Mouse (Mus musculus) ovary, postnatal 36 days (tissue): Measurements from ENCODE around the gene Rapgef6.

ENCODE experiments used
- DNase-seq: peaks from one replicate; pipeline ENCODE4 v3.0.0; 2022; ENCODE audit warnings: low spot score, mixed read lengths

Rapgef6 gene

DNA sequence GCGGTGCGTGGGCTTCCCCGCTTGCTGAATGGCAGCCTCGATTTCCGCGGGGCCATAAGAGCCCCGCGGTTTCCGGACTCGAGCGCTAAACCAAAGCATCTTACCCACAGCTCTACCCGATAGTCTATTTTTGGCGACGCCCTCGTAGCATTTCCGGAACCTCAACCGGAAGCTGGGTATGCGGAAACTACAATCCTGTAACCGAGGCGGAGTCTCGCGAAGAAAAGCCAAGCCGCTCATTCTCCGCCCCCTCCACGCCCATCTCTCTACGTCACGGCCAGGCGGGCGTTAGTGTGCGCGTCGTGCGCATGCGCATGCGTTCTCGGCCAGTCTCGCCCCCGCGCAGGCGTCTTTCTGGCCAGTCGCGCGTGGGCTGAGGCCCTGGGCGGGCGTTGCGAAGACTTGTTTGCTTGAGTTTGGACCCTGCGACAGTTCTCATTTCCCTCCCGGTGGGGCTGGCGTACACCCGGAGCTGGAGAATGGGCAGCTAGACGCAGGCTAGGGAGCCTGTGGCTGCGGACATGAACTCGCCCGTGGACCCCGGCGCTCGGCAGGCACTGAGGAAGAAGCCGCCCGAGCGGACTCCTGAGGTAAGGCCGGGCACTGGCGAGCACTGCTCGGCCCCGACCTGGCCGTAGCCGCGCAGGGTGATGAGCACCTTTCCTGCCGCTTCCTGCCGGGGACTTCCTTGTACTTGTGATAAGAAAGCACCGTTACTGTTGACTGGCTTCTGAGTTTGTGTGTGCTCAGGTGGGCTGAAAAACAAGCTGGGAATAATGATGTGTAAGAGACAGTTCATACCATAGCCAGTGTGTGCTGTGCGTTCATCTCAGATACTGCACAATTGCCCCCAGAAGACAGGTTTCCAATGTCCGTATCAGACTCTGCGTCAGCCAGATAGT is at the start of gene Rapgef6:
Rapgef6 (plus strand) TSS at position 319 of the 902 bp plus-strand sequence.
- peak; percentile 98 for DNase-seq

DNA sequence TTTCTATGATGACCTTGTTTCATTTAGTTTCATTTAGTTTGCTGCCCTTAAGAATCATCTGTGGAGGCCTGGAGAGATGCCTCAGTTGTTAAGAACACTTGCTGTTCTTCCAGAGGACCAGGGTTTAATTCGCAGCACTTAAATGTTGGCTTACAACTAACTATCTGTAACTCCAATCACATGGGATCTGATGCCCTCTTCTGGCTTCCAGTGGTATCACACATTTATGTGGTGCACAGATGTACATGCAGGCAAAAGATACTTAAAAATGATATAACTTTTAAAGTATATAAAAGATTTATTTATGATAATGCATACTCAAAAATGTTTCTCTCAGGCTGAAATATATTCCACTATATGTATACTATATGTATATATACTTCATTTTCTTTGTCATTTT is 44.2 kb upstream of the Rapgef6 start:
- DNase-seq: no peak

GRCm38 (mm10) chr11:54486041-54486440 is 36.6 kb upstream of the Rapgef6 start:
- DNase-seq: no peak

GRCm38 (mm10) chr11:54491946-54492558 is 30.6 kb upstream of the Rapgef6 start:
- DNase-seq: no peak

- no peak for DNase-seq
Observed at GRCm38 (mm10) chr11:54492559-54492958, 30.1 kb upstream of the Rapgef6 start.

- DNase-seq: no peak
Observed at GRCm38 (mm10) chr11:54499838-54500237, 22.8 kb upstream of the Rapgef6 start.

GRCm38 (mm10) chr11:54502546-54503245 is 20.0 kb upstream of the Rapgef6 start:
- DNase-seq: no peak

DNA sequence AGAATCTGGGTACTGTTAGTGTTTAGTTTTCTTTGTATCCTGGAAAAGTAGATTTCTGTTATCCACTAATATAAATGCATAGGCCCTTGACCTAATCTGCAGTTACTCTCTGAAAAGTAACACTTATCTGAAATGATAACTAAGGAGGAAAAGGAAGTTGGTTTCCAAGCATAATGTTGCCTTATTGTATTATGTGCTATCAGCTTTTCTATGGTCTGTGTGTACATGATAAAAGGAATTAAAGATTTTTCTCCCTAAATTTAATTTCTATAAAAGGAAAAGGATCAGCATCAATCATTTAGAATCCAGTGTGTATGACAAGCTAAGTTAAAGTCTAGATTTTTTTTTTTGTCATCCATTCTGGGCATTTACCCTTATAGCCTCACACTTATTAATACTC is 9.1 kb upstream of the Rapgef6 start:
- no peak for DNase-seq

DNA sequence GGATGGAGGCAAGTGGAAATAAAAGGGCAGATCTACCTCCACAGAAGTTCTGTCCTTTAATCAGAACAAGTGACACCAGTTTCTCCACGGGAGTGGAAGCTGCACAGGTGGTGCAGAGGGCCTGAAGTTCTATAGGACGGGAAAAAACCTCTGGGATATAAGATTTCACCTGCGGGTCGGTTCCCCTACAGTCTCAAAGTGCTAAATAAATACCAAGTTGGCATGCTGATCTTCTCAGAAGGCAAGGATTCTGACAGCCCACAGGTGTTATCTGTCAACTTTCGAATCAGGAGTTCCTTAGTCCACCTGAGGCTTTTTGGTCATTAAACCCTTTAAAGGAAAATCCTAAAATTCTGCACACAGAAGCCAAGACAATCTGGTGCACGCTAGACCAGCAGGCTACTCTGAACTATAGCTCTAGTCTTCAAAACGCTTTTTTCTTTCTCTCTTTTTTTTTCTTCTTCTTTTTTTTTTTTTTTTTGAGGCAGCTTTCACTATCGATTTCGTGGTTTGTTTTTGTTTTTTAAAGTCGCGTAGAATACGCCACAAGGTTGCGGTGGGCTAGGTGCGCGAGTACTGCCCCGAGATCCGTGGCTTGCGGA is 619 bp upstream of the Rapgef6 start:
- DNase-seq: no peak

DNA sequence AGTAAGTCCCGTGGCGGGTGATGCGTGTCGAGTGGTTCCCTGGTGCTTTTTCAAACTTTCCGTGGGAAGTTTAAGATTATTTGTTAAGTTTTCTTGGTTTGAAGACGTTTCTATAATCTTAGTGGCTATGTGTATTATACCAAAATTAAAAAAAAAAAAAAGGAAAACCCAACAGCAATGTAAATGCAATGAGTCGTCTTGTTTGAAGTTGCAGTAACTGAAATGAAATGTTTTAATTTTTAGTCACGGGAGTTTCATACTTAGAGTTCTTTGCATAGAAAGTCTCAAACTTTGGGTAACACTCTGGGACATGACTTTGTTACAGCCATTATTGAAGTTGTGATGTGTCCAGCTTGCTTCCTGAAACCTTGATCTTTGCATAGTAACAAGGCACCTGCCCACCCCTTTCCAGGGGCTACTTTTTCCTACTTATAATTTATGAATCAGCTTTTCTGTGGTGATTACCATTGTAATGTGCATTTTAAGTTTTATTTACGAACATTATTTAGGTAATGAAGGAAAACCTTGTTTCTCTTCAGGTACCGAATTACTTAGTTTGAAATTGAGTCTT is 869 bp downstream of the Rapgef6 start:
- DNase-seq: no peak

DNA sequence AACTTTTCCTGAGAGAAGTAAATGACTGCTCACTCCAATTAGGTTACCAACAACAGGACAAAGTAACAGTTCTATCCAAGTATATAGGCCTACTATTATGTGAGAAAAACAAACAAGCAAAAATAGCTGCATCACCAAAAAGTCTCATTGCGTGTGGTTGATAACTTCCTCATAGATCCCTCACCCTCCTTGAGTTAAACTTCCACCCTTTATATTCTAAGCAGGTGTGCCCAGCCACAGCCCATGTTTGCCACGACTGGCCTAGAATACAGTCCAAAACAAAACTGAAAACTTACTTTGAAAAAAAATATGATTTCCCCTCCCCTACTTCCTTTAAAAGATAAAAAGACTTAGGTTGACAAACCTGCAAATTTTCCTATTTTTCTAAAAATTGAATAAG is 5.4 kb downstream of the Rapgef6 start:
- DNase-seq: no peak

GRCm38 (mm10) chr11:54530391-54530790 is 7.7 kb downstream of the Rapgef6 start:
- DNase-seq: peak; percentile 21

DNA sequence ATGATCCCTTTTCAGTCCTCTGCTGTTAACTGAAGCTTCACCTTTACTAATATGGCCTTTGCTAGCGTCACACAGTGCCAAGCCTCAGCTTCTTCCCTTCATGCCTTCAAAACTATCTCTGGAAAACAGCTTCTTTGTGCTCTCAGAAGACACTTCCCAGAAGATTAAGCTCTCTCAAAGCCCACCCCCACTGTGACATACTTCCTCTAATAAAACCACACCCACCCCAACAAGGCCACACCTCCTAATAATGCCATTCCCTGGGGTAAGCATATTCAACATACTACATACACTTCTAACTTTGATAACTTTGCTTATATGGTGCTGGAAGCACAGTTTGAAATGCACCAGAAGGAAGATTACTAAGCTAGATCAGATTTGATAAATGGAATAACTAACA is 8.3 kb downstream of the Rapgef6 start:
- no peak for DNase-seq

DNA sequence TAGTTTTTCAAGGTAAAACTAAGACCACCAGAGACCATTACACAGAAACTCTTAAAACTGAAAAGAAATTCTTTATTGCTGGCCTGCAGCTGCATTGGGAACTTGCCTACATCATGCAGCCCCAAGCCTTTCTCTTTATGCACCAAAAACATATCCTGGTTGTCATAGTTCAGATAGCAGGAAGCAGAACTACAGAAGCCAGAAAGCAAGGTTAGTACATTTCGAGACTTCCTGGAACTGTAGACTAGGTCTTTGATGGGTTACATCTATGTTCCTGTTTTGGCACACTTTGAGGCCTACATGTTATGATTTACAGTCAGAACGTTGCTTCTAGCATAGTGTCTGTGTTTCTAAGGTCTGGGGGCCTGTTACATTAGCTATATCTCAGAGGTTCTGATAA is 11.2 kb downstream of the Rapgef6 start:
- DNase-seq: no peak

- DNase-seq: peak; percentile 71
Observed at GRCm38 (mm10) chr11:54534871-54535270, 12.2 kb downstream of the Rapgef6 start.

GRCm38 (mm10) chr11:54539031-54539430 is 16.4 kb downstream of the Rapgef6 start:
- no peak for DNase-seq

GRCm38 (mm10) chr11:54539486-54539885 is 16.8 kb downstream of the Rapgef6 start:
- no peak for DNase-seq

- DNase-seq: no peak
Observed at GRCm38 (mm10) chr11:54540328-54540727, 17.7 kb downstream of the Rapgef6 start.

- DNase-seq: no peak
Observed at GRCm38 (mm10) chr11:54542414-54542813, 19.8 kb downstream of the Rapgef6 start.

- no peak for DNase-seq
Observed at GRCm38 (mm10) chr11:54554970-54555369, 32.3 kb downstream of the Rapgef6 start.

DNA sequence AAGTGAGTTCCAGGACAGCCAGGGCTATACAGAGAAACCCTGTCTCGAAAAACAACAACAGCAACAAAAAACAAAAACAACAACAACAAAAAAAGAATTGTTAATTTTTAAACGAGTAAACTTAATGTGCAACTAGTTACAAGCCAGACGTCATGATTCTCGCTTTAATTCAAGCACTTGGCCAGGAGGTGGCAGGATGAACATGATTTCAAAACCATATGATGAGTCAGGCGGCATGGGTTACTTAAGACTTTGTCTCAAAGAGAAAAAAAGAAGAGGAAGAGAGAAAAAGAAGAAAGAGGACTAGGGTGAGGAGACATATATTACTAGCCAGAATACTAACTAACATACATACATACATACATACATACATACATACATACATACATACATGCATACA is 40.1 kb downstream of the Rapgef6 start:
- DNase-seq: no peak

GRCm38 (mm10) chr11:54567959-54568358 is 45.3 kb downstream of the Rapgef6 start:
- DNase-seq: no peak
